In genomic region chr9:27401169-27401568, GRCm38 (mm10) we compare ENCODE assay signal across 29 mouse cellular contexts. TPM values are rescaled to one million over a fixed set of nuclear protein-coding genes. Genes with fewer than 3 reads are reported as not detected.
DNase-seq lines count a peak whose midpoint lies in the region; ATAC-seq lines count a peak whose summit lies in the region.
"Had no signal": no experiment of that assay in that cellular context is flagged by ENCODE, and none has a peak within 500 bp of the region (broad histone marks: within the 10 kb centered on the region; RNA-seq: fewer than 3 reads in every experiment).

No protein-coding gene starts in this region.

- H3K9ac ChIP-seq in hindbrain, embryonic 11.5 days (ENCODE audit: low read depth, low read length), result no peak overlapping the region
- H3K9ac ChIP-seq: embryonic facial prominence, embryonic 15.5 days; hindbrain, embryonic 13.5 days had no signal

- H3K4me3 ChIP-seq in hindbrain, embryonic 11.5 days (ENCODE audit: low read depth, low read length), result no peak overlapping the region
- H3K4me3 ChIP-seq: embryonic facial prominence, embryonic 15.5 days; erythroblast, embryonic 14.5 days; forebrain, embryonic 10.5 days; heart, embryonic 10.5 days; hindbrain, embryonic 13.5 days had no signal

- no peak for DNase-seq in frontal cortex, postnatal 36 days (ENCODE audit: low spot score in 2 of 2)
- peak; percentile 79 for DNase-seq in layer of hippocampus, adult 9-11 months
- no peak for DNase-seq in layer of hippocampus, postnatal 10 days (ENCODE audit: low spot score in 2 of 2)
- DNase-seq in right cerebral cortex, adult 18-20 months, result peak; percentile 34
- no peak for DNase-seq in right cerebral cortex, postnatal 4 days
- no peak for DNase-seq in hindbrain, embryonic 11.5 days (ENCODE audit: low spot score)
- no peak for DNase-seq in cerebellum, adult 18-20 months
- DNase-seq: adrenal gland, adult 2 months; adrenal gland, postnatal 25 days; cerebellum, adult 11-12 months; cerebellum, postnatal 10 days; embryo, embryonic 11 days; gastrocnemius, postnatal 10 days; heart, adult 18-20 months; heart, postnatal 10 days; heart, postnatal 4 days had no signal

- ATAC-seq in frontal cortex, adult (ENCODE audit: low TSS enrichment), result peak; percentile 48
- ATAC-seq in hindbrain, embryonic 11.5 days (ENCODE audit: low FRiP score), result no peak
- ATAC-seq: forebrain, embryonic 14.5 days; Patski had no signal

- no peaks in the 10 kb centered on the region for H3K9me3 ChIP-seq in hindbrain, embryonic 11.5 days (ENCODE audit: control insufficient read depth, low read length)
- H3K9me3 ChIP-seq: embryonic facial prominence, embryonic 15.5 days; forebrain, embryonic 10.5 days; heart, embryonic 10.5 days; hindbrain, embryonic 13.5 days had no signal

- 86% methylated on average over 4 of the region's 4 CpGs for WGBS in hindbrain, embryonic 11.5 days

- H3K4me2 ChIP-seq in hindbrain, embryonic 11.5 days (replicated peaks; ENCODE audit: low read depth, low read length), result no peak overlapping the region
- H3K4me2 ChIP-seq: embryonic facial prominence, embryonic 15.5 days; hindbrain, embryonic 13.5 days had no signal

- H3K27me3 ChIP-seq in hindbrain, embryonic 11.5 days (ENCODE audit: control insufficient read depth, insufficient read depth, low read length), result no peaks in the 10 kb centered on the region
- H3K27me3 ChIP-seq: hindbrain, embryonic 13.5 days had no signal

- H3K4me1 ChIP-seq in hindbrain, embryonic 11.5 days (replicated peaks; ENCODE audit: control insufficient read depth, insufficient read depth, low read length), result no peaks in the 10 kb centered on the region
- H3K4me1 ChIP-seq: embryonic facial prominence, embryonic 15.5 days; forebrain, embryonic 10.5 days; heart, embryonic 10.5 days had no signal

- no peaks in the 10 kb centered on the region for H3K36me3 ChIP-seq in hindbrain, embryonic 11.5 days (ENCODE audit: control insufficient read depth, insufficient read depth, low read length)
- H3K36me3 ChIP-seq: embryonic facial prominence, embryonic 15.5 days; forebrain, embryonic 10.5 days; heart, embryonic 10.5 days; hindbrain, embryonic 13.5 days had no signal

- no peak overlapping the region for H3K27ac ChIP-seq in hindbrain, embryonic 11.5 days (ENCODE audit: low read depth, low read length)
- H3K27ac ChIP-seq: embryonic facial prominence, embryonic 15.5 days; forebrain, embryonic 10.5 days; heart, embryonic 10.5 days; hindbrain, embryonic 13.5 days had no signal

RNA-seq across cellular contexts. Expression of gene Spata19, which starts 4.6 kb away (rescaled TPM):
- not detected for total RNA-seq in layer of hippocampus, postnatal 10 days (2021)
- not detected in 2 replicates for polyA plus RNA-seq in hindbrain, embryonic 11.5 days (2014; fragmentation: Nextera tagmentation; extraction: Ambion mirVana)
- total RNA-seq: adrenal gland, adult 2 months; adrenal gland, postnatal 25 days; gastrocnemius, postnatal 10 days; gastrocnemius, postnatal 4 days; heart, adult 18-20 months; heart, postnatal 10 days; heart, postnatal 4 days; MEL had no signal
- polyA plus RNA-seq: adrenal gland, adult 2 months; C2C12; embryonic facial prominence, embryonic 11.5 days; embryonic facial prominence, embryonic 15.5 days; erythroblast, embryonic 14.5 days; forebrain, embryonic 10.5 days; heart, embryonic 10.5 days; heart, embryonic 14.5 days; hindbrain, embryonic 13.5 days; Patski had no signal

Comparison
In these comparisons a context has a peak if more than half of its experiments do, and no peak if none do; other contexts are left out.
1. DNase-seq: peak in layer of hippocampus, adult 9-11 months (single experiment) and right cerebral cortex, adult 18-20 months (single experiment); none in frontal cortex, postnatal 36 days (0 of 2), layer of hippocampus, postnatal 10 days (0 of 2), right cerebral cortex, postnatal 4 days (single experiment), hindbrain, embryonic 11.5 days (single experiment) and cerebellum, adult 18-20 months (0 of 2).